Mouse (Mus musculus) C2C12 (cell line): Measurements from ENCODE around the gene Btbd1.

Source experiments
- CEBPB ChIP-seq: IDR thresholded peaks from one replicate; pipeline ENCODE4 v1.6.1; 2011; ENCODE audit warnings: low read depth, mild to moderate bottlenecking, control low read depth, moderate library complexity
- CTCF ChIP-seq: IDR thresholded peaks from one replicate; pipeline ENCODE4 v1.5.1; 2011; ENCODE audit not compliant: control insufficient read depth, insufficient read depth, insufficient read length
- MYOD1 ChIP-seq: IDR thresholded peaks from one replicate; pipeline ENCODE4 v1.6.1; 2011; ENCODE audit warnings: low read depth; ENCODE audit not compliant: control insufficient read depth, insufficient read length
- MYOG ChIP-seq: IDR thresholded peaks from one replicate; pipeline ENCODE4 v1.6.1; 2011; ENCODE audit not compliant: control insufficient read depth, insufficient read length; ENCODE audit errors: extremely low read depth
- USF1 ChIP-seq: IDR thresholded peaks from one replicate; pipeline ENCODE4 v1.6.1; 2011; ENCODE audit warnings: low read depth, mild to moderate bottlenecking, control low read depth, moderate library complexity

- TF ChIP-seq CTCF: peak; percentile 71
- no peak for TF ChIP-seq USF1
- TF ChIP-seq MYOG: no peak
- no peak for TF ChIP-seq MYOD1
- TF ChIP-seq CEBPB: no peak
Observed at GRCm38 (mm10) chr7:81789095-81789757, 40.0 kb downstream of the Btbd1 start, which contains the start of gene 3110040N11Rik.
